Mouse (Mus musculus) cerebellum, postnatal 36 days (tissue): ENCODE data around the gene Syngap1.
"Not testable (repeated sequence)": the region's sequence is repeated elsewhere in the genome, so short reads cannot be mapped to it uniquely, and the experiment has no call there.

Experiments
- DNase-seq, 2 experiments: peaks; one replicate each; pipeline ENCODE4 v3.0.0; 2021 to 2022; ENCODE audit warnings: mixed read lengths in 2 of 2

Gene Syngap1

DNA sequence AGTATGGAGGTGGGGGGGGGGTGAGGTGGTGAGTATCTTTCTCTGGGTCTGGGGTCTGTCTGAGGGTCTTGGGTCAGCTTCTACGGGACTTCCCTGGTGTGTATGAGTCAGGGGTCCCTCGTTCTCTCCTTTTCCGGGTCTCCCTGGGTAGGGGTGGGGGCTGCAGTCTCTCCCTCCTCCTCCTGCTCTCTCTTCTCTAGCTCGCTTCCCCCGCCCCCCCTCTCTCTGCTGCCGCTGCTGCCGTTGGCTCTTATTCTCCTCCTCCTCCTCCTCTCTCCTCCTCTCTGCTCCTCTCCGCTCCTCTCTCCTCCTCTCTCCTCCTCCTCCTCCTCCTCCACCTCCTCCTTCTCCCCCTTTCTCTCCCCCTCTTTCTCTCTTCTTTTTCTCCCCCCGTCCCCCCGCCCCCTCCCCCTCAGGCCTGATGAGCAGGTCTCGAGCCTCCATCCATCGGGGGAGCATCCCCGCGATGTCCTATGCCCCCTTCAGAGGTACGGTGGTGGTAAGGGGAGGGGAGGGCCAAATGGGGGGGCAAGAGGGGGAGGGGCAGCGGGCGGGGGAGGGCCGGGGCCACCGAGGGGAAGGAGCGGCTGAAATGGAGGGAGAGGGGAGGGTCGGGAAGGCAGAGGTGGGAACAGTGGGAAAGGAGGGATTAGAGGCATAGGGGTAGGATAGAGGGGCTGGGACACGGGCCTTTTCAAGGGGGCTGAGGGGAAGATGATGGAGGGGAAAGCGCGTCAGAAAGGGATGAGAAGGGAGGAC, at the start of gene Syngap1:
Gene Syngap1 (plus strand): TSS at position 223 of the 759 bp plus-strand sequence.
- peak; percentile 55 to 68 for DNase-seq

DNA sequence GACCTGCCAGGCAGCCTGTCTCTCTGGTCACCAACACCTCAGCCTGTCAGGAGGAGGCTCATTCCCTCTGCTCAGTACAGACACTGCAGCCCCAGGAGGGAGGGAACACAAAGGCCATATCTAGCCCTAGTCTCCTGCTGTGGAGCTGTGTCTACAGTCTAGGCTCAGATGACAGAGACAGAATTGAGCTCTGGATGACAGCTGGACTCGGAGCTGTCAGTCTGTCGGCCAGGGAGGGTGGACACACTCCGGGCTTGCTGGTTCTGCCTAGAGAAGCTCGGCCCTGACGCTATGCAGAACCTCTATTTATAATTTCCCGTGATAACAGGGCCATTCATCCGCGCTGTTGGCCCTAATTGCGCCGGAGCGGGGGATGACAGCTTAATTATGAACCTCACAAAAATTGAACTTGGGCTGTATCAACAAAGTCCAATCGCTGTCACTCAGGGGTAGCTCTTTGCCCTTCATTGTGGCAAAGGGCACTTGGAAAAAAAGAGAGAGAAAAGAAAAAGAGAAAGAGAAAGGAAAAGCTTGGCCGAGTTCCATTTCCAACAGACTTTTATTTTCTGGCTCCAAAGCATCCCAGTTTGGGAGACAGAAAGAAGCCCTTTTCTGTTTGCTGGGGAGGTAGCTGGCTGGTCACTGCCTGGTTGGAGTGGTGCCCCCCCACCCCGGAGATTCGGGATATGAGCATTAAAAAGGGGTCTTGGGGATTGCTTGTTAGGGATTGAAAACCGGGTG, 48.2 kb upstream of the Syngap1 start:
- DNase-seq: peak in 1 of 2 experiments; percentile 12

DNA sequence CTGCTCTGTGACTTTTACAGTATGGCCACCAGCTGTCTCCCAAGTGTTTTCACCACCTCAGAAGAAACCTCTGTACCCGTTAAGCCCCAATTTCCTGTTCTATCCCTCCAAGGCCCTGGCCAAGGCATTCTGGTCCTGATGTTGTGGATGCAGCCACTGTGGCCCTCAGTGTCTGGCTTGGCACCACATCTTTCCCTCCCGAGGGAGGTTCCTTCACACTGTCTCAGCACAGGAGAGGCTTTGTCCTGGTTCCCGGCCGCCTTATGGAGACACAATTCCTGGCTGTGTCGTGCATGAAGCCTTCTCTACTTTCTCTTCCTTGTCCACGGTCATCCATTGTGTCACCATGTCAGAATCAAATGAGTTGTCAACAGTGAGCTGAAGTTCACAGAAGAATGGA, 47.6 kb upstream of the Syngap1 start:
- DNase-seq: no peak

DNA sequence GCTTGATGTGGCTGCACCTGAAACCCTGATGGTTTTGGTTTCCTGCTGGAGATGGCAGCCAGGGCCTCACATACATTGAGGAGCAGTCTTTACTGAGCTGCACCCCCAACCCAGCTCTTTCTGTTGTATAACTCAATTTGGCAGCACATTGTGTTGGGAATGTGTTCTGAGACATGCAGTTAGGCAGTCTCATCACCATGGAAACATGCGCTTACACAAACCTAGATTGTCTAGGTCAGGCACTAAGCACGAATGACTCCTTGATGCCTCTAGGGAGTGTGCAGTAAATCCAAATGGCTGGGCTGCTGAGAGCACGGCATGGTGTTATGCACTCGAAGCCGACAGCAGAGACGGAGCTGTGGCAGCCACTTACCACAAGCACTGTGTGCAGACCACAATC, 46.7 kb upstream of the Syngap1 start:
- no peak for DNase-seq

DNA sequence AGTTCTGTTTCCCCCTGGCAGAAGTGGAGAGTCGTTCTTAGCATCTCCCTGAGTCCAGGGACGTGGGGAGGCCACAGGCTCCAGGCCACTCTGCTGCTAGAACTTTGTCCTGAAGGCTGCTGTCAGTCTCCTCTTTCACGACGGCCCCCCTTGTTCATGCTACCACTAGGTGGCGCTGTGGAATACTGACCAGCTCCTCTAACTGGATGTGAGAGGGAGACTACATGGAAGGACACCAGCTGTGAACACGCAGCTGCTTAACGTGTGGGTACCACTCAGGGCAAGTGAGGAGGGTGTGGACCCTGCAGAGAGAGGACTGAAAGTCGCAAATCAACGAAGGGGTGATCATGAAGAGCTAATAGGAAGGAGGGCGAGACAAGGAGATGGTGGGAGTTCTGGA, 45.5 kb upstream of the Syngap1 start:
- peak; percentile 67 to 74 for DNase-seq

DNA sequence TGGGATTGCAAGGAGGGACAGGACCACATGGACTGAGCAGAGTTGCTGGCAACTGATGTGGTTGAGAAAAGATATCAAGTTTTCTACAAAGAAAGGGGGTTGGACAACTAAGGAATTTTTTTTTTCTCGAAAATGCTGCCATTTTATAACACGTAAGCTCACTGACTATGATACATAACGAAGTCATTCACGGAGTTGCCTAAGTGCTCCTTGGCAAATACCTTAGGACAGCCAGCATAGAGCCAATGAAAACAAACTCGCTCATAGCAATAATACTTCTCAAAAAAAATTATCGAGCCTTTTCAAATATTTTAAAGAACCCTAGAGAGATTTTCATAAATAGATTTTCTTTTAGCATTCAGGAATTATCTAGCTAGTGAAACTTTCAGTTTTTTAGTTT, 40.1 kb upstream of the Syngap1 start:
- DNase-seq: no peak

DNA sequence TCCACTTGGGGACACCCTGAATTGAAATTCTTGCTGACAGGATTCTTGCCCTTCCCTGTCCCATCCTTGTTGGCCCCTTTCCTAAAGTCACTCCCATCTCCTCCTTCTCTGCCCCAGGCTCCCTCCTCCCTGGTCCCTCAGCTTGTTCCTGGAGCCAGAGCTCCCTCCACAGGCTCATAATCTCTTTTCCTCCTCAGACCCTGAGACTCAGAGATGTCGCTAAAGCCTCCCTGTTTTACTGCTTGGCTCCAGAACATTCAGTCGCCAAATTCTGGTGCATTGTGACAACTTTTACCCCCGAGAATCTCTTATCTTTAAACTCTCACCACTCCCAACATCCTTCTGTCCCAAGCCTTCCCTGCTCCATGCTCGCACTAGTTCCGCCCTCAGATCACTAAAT, 36.7 kb upstream of the Syngap1 start:
- no peak for DNase-seq

DNA sequence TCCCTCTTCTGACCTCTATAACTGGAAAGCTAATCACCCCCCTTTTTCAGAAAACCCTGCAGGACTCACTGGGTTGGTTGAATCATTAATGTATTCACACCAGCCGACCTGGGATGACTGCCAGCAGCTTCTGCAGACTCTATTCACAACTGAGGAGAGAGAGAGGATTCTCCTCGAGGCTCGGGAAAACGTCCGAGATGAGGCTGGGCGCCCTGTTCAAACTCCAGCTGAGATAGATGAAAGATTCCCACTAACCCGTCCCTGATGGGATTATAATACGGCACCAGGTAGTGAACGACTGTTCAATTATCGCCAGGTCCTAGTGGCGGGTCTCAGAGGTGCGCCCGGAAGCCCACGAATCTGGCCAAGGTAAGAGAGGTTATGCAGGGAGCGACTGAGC, 33.5 kb upstream of the Syngap1 start:
- peak in 1 of 2 experiments; percentile 10 for DNase-seq

DNA sequence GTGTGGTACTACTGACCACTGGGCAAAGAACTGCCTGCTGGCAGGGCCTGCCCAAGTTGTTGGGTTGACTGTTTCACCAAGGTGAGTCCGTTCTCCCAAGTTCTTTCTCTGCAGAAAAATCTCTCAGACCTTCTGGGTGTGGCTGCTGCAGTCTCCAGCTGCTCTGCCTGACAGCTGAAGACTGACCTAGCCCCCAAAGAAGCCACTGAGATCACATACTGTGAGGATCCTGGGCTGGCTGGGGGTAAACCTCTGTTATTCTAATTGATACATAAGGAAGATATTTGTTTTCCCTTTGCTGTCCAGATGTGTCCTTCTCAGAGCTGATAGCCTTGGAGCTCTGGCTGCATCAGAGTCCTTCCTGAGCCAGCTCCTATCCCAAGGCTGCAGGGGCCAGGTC, 25.8 kb upstream of the Syngap1 start:
- no peak for DNase-seq

DNA sequence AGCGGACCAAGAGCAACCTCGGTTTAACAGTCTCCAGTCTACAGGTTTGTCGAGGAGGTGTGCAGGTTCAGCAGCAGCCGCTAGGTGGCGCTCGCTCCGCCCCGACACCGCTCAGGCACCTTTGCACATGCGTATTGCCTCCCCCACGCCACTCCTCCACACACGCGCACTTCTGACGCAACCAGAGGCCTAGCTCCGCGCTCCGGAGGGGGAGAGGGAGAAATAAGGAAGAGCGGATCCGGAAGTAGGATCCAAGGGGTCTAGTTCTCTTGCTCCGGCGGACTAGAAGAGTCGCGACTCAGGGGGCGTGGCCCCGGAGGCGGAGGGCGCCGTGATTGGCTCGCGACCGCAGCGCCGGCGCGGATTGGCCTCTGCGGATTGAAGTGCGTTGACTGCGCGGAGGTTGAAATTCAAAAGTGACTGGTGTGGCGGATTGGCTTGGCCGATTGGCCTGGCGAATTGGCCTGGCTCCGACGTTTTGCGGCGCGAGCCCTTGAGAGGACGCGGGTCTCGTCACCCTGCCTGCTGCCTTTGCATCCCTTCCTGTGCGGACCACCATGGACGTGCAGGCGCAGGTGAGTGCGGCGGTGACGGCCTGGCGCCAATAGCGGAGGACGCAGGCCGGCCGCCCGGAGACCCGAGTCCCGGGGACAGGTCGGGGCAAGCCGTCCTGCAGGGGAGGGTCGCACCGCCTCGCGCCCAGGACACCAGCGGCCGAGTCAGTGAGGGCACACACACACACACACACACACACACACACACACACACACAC, 24.2 kb upstream of the Syngap1 start, which contains the start of gene Kifc5b:
Gene Kifc5b (plus strand): TSS at position 381 of the 772 bp plus-strand sequence.
- DNase-seq: peak; percentile 100

DNA sequence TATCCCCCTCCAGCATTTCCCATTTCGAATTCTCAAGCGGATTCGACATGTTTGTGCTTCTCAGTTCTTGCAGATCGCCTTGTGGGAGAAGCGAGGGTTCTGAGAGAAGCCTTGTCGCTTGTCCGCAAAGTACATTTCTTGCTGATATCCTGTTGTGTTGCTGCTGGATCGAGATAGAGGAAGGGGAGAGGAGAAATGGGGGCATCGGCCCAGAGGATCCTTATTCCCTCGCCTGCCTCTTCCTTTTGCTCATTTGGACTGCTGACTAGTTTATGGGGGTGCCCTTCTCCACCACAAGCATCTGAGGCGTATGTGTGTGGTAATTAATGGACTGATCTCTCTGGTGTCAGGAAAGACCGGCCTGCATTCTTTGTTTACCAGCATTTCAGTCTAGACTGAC, 23.5 kb upstream of the Syngap1 start:
- not testable (repeated sequence) for DNase-seq

DNA sequence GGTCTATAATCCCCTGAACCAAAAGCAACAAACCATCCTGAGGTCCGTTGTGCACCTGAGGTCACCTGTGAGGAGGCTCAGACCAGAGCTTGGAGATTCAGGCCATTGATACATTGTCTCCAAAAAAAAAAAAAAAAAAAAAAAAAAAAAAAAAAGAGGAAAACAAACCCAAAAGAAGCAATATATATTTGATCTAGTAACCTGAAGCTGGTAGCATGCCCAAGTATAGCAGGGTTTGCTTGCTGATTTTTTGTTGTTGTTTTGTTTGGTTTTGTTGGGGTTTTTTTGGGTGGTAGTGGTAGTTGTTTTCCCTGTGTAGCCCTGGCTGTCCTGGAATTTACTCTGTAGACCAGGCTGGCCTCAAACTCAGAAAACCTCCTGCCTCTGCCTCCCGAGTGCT, 22.7 kb upstream of the Syngap1 start:
- DNase-seq: no peak

DNA sequence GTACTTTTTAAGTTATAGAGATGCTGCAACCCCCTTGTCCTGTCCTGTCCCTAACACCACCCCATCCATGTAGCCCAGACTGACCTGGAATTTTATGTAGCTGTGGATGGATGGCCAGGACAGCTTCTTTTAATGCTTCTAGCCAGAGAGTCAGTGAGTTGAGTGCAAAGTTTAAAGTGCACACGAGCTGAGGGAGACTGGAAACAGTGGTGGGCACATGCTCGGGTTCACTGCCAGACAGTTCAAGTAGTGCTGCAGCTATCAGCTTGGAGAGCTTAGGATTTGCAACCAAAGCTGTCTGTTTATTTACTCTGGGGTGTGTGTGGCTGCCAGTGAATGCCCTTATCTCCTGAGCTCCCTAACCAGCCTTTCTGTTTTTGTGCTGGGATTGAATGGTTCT, 21.5 kb upstream of the Syngap1 start:
- not testable (repeated sequence) for DNase-seq

DNA sequence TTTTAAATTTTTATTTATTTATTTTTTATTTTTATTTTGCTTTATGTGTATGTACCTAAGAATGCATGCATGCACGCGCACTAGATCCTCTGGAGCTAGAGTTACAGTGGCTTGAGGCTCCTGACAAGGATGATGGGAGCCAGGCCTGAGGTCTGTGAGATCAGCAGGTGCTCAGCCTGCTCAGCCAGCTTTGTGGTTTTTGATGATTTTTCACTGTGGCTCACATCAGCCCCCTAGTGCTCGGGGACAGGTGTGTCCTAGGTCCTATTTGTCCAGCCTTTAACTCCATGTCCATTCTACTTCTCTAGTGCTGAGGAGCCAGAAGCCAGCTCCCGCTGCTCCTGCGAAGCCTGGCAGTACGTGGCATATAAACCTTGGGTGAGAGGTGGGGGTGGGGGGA, 18.7 kb upstream of the Syngap1 start:
- DNase-seq: not testable (repeated sequence)

DNA sequence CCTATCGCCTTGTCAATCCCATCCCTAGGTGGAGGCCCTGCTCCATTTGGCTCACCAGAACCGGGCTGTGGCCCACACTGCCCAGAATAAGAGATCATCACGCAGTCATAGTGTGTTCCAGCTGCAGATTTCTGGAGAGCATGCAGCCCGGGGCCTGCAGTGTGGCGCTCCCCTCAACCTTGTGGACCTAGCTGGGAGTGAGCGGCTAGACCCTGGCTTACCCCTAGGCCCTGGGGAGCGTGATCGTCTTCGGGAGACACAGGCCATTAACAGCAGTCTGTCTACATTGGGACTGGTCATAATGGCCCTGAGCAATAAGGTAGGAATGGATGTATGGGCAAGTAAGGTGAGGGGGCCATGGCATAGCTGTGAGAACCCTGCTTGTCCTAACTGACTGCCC, 15.6 kb upstream of the Syngap1 start:
- DNase-seq: not testable (repeated sequence)

DNA sequence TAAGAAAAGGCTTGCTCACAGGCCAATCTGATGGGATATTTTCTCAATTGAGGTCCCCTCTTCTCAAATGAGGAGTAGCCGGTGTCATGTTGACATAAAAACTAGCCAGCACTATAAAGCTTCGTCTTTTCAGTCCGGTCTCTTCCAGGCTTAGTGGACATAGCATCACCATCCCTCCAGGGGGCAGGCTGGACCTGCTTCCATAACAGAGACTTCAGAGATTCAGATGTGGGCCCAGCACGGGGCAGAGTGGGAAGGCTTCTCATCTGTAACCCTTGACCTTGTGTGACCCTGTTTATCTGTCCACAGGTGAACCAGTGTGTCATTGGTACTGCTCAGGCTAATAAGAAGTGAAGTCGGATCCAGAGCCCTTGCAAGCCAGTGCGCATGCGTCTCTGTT, 9.3 kb upstream of the Syngap1 start:
- peak in 1 of 2 experiments; percentile 35 for DNase-seq

DNA sequence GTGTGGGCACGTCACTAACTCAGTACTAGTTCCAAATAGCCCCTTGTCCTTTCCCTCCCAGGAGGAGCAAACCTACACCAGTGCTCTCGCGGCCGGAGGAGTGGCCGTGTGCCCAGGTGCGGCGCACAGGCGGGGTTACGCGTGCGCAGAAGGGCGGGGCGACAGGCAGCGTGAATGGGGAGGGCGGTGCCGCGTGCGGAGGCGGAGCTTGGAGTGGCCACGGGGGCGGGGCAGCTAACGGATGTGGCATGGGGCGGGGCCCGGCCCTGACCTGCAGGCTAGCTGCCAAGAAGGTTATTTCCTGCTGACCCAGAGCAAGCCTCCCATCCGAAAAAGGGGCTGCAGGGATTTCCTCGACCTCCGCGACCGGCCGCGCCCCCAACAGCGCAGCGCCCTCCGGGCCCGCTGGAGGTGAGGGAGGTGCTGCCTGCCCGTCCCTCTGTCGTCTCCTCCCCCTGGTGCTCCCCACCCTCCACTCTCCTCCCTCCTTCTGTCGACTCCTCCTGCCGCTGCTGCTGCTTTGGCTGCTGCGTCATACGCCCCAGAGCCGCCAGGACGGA, 8.1 kb upstream of the Syngap1 start, which contains the start of gene Phf1:
Gene Phf1 (plus strand): TSS at position 214 of the 560 bp plus-strand sequence.
- DNase-seq: peak; percentile 95 to 97

DNA sequence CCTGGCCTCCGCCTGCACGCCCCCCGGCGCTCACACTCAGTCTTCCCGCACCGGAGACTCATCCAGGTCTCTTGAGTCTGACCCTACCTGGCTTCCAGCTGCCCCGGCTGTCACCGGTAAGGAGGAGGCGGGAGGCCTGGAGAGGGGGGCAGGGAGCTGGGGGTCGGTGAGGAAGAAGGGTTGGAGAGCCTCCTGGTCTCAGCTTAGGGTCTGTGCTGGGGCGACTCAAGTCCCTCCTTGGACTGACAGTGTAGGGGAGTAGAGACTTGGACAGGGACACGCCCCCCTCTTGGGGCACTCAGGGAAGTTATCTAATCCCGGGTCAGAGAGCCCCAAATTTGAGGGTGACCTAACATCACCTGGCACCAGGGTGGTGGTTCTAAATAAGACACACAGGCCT, 7.6 kb upstream of the Syngap1 start:
- DNase-seq: no peak

DNA sequence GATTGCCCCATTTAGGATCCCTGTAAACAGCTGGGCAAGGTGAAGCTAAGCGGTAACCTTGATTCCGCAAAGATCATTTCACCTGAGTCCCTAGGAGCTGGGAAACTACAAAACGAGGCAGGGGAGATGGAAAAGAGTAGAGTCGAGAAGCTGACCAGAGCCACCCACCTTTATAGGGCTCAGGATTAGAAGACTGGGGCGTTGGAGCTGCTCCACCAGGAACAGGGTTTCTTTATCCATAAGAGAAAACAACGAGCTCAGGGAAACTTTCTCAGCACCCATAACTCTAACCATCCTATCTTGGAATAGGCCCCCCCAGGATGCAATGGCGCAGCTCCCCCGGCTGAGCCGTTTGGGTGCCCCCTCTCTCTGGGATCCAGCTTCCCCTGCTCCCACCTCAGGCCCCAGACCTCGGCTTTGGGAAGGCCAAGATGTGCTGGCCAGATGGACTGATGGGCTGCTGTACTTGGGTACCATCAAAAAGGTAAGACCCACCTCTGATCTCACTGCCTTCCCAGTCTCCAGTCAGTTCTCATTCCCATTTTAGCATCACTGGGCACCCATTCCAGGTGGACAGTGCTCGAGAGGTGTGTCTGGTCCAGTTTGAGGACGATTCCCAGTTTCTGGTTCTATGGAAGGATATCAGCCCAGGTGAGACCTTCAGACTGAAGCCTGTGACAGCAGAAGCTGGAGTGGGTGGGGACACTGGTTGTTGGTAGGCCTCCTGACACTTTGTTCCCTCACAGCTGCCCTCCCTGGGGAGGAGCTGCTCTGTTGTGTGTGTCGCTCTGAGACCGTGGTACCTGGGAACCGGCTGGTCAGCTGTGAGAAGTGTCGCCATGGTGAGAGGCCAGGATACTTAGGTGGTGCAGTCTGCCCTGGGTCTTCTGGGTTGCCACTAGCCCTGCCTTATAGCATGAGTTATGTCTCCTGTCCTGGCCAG, 6.9 kb upstream of the Syngap1 start:
- DNase-seq: no peak

DNA sequence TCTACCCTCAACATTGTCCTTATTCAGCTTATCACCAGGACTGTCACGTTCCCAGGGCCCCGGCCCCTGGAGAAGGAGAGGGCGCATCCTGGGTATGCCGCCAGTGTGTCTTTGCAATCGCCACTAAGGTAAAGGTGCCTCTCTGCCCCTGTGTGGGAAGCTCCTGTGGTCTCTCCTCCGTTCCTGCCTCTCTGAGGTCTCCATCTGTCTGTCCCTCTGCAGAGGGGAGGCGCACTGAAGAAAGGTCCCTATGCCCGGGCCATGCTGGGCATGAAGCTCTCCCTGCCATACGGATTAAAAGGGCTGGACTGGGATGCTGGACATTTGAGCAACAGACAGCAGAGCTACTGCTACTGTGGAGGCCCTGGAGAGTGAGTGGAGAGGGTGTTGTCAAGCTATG, 6.0 kb upstream of the Syngap1 start:
- DNase-seq: no peak

DNA sequence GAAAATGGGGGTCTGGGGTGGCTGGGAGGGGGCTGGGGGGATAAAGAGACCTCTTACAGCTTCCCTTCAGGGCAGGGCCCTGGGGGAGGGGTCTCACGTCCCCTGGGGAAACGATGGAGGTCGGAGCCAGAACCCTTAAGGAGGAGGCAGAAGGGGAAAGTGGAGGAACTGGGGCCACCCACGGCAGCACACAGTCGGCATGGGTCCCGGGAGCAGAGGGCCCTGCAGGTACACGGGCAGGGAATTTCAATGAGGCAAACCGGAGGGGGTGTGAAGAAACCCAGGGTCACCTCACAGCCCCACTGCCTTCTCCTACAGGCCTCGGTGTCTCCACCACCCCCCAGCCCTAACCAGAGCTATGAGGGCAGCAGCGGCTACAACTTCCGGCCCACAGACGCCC, 4.6 kb upstream of the Syngap1 start:
- DNase-seq: no peak
